Mouse (Mus musculus) layer of hippocampus, postnatal 10 days (tissue): ENCODE data around the gene Scarf1. TPM values are rescaled to one million over a fixed set of nuclear protein-coding genes. Genes with fewer than 3 reads are reported as not detected.
A peak's percentile ranks its signal among the peaks of the same experiment; 100 is the strongest.

Source experiments
- DNase-seq, 2 experiments: peaks; one replicate each; pipeline ENCODE4 v3.0.0; 2021; ENCODE audit warnings: low spot score in 2 of 2
- total RNA-seq, 2 experiments: library from RNA; stranded (reverse); gene quantifications; 2 replicates each; pipeline ENCODE4 v1.2.3; 2021

Scarf1 gene
- total RNA-seq, 2 experiments from 2014 or later = 3.5 to 3.6 TPM

- DNase-seq = peak; percentile 97
Observed at GRCm38 (mm10) chr11:75510627-75510993, 2.7 kb upstream of the Scarf1 start.

GRCm38 (mm10) chr11:75511213-75511612 is 2.1 kb upstream of the Scarf1 start:
- DNase-seq = peak; percentile 36 to 43

GRCm38 (mm10) chr11:75512301-75513018 is 880 bp upstream of the Scarf1 start:
- no peak for DNase-seq

- DNase-seq = no peak
Observed at GRCm38 (mm10) chr11:75515186-75515585, 1.8 kb downstream of the Scarf1 start.

- no peak for DNase-seq
Observed at GRCm38 (mm10) chr11:75519834-75520633, 6.7 kb downstream of the Scarf1 start.

- no peak for DNase-seq
Observed at GRCm38 (mm10) chr11:75521609-75522008, 8.3 kb downstream of the Scarf1 start.

- no peak for DNase-seq
Observed at GRCm38 (mm10) chr11:75522793-75523192, 9.5 kb downstream of the Scarf1 start.

- no peak for DNase-seq
Observed at GRCm38 (mm10) chr11:75525531-75526125, 12.3 kb downstream of the Scarf1 start.

GRCm38 (mm10) chr11:75526943-75527342 is 13.6 kb downstream of the Scarf1 start:
- DNase-seq = no peak

- DNase-seq = no peak
Observed at GRCm38 (mm10) chr11:75529771-75530170, 16.4 kb downstream of the Scarf1 start.

GRCm38 (mm10) chr11:75530325-75530724 is 17.0 kb downstream of the Scarf1 start:
- peak; percentile 100 for DNase-seq

- no peak for DNase-seq
Observed at GRCm38 (mm10) chr11:75530845-75531373, 17.6 kb downstream of the Scarf1 start.

GRCm38 (mm10) chr11:75531469-75532242 is 18.3 kb downstream of the Scarf1 start, which contains the start of gene Slc43a2:
Gene Slc43a2 (plus strand): TSS chr11:75531694.
- peak; percentile 96 to 97 for DNase-seq

- peak; percentile 35 to 62 for DNase-seq
Observed at GRCm38 (mm10) chr11:75532340-75533277, 19.3 kb downstream of the Scarf1 start.

GRCm38 (mm10) chr11:75533314-75534015 is 20.1 kb downstream of the Scarf1 start:
- DNase-seq = no peak

GRCm38 (mm10) chr11:75534286-75535033 is 21.1 kb downstream of the Scarf1 start:
- DNase-seq = no peak

- no peak for DNase-seq
Observed at GRCm38 (mm10) chr11:75535106-75535795, 21.9 kb downstream of the Scarf1 start.
